Mouse (Mus musculus) cortical plate, adult 2 months (tissue): ENCODE results near the gene Sun1.

Experiments used
- CTCF ChIP-seq: fragments of 200-500 bp; IDR thresholded peaks from 2 replicates; pipeline ENCODE4 v1.5.1; 2011; ENCODE audit warnings: mild to moderate bottlenecking, control low read depth, low read length; ENCODE audit not compliant: insufficient read depth; ENCODE audit errors: extremely low read depth
- POLR2A ChIP-seq: fragments of 200-500 bp; IDR thresholded peaks from 2 replicates; pipeline ENCODE4 v1.6.1; 2011; ENCODE audit warnings: mild to moderate bottlenecking, low read length, control low read depth; ENCODE audit not compliant: insufficient read depth; ENCODE audit errors: extremely low read depth

- TF ChIP-seq CTCF (no peak), POLR2A (no peak)
These were observed 67.2 kb downstream of the Sun1 start for GRCm38 (mm10) chr5:139267661-139268060.
